Mouse (Mus musculus): Measurements from ENCODE around the gene Hspg2. TPM values are rescaled to one million over a fixed set of nuclear protein-coding genes. Genes with fewer than 3 reads are reported as not detected.

Gene Hspg2
- polyA plus RNA-seq, 1 experiment from 2014 or later: 3.4 TPM

GRCm38 (mm10) chr4:137457292-137457691 is 11.3 kb upstream of the Hspg2 start:
- H3K4me1 ChIP-seq (ENCODE audit: control insufficient read depth, insufficient read depth, low read length): no peaks in the 10 kb centered on the region
- H3K4me2 ChIP-seq (ENCODE audit: low read length): no peak overlapping the region
- no peak overlapping the region for H3K4me3 ChIP-seq (ENCODE audit: low read depth, low read length)
- H3K9me3 ChIP-seq (replicated peaks; ENCODE audit: control insufficient read depth, low read length, poor library complexity, severe bottlenecking): no peaks in the 10 kb centered on the region
- H3K27me3 ChIP-seq (ENCODE audit: control insufficient read depth, insufficient read depth, low read depth, low read length): no peaks in the 10 kb centered on the region
- WGBS: 74% methylated on average over 4 of the region's 4 CpGs
- no peak overlapping the region for H3K27ac ChIP-seq (ENCODE audit: low read length)
- no peaks in the 10 kb centered on the region for H3K36me3 ChIP-seq (ENCODE audit: control insufficient read depth, insufficient read depth, low read length)
- ATAC-seq: no peak
- no peak overlapping the region for H3K9ac ChIP-seq (ENCODE audit: low read depth, low read length)

GRCm38 (mm10) chr4:137458310-137458709 is 10.3 kb upstream of the Hspg2 start:
- Histone ChIP-seq H3K9ac (ENCODE audit: low read depth, low read length) (no peak overlapping the region), H3K27ac (ENCODE audit: low read length) (no peak overlapping the region), H3K4me2 (ENCODE audit: low read length) (no peak overlapping the region), H3K9me3 (replicated peaks; ENCODE audit: control insufficient read depth, low read length, poor library complexity, severe bottlenecking) (no peaks in the 10 kb centered on the region), H3K36me3 (ENCODE audit: control insufficient read depth, insufficient read depth, low read length) (no peaks in the 10 kb centered on the region), H3K4me1 (ENCODE audit: control insufficient read depth, insufficient read depth, low read length) (no peaks in the 10 kb centered on the region), H3K27me3 (ENCODE audit: control insufficient read depth, insufficient read depth, low read depth, low read length) (no peaks in the 10 kb centered on the region), H3K4me3 (ENCODE audit: low read depth, low read length) (no peak overlapping the region)
- WGBS: 86% methylated on average over 9 of the region's 9 CpGs
- no peak for ATAC-seq

GRCm38 (mm10) chr4:137458861-137459260 is 9.7 kb upstream of the Hspg2 start:
- H3K9me3 ChIP-seq (replicated peaks; ENCODE audit: control insufficient read depth, low read length, poor library complexity, severe bottlenecking): no peaks in the 10 kb centered on the region
- H3K4me2 ChIP-seq (ENCODE audit: low read length): no peak overlapping the region
- H3K27ac ChIP-seq (ENCODE audit: low read length): no peak overlapping the region
- no peaks in the 10 kb centered on the region for H3K27me3 ChIP-seq (ENCODE audit: control insufficient read depth, insufficient read depth, low read depth, low read length)
- no peaks in the 10 kb centered on the region for H3K36me3 ChIP-seq (ENCODE audit: control insufficient read depth, insufficient read depth, low read length)
- ATAC-seq: no peak
- H3K4me1 ChIP-seq (ENCODE audit: control insufficient read depth, insufficient read depth, low read length): no peaks in the 10 kb centered on the region
- no peak overlapping the region for H3K9ac ChIP-seq (ENCODE audit: low read depth, low read length)
- no peak overlapping the region for H3K4me3 ChIP-seq (ENCODE audit: low read depth, low read length)
- 73% methylated on average over 5 of the region's 5 CpGs for WGBS

GRCm38 (mm10) chr4:137460676-137461075 is 7.9 kb upstream of the Hspg2 start:
- Histone ChIP-seq H3K4me1 (ENCODE audit: control insufficient read depth, insufficient read depth, low read length) (no peaks in the 10 kb centered on the region), H3K27me3 (ENCODE audit: control insufficient read depth, insufficient read depth, low read depth, low read length) (no peaks in the 10 kb centered on the region), H3K36me3 (ENCODE audit: control insufficient read depth, insufficient read depth, low read length) (no peaks in the 10 kb centered on the region), H3K27ac (ENCODE audit: low read length) (no peak overlapping the region), H3K4me2 (ENCODE audit: low read length) (no peak overlapping the region), H3K4me3 (ENCODE audit: low read depth, low read length) (no peak overlapping the region), H3K9me3 (replicated peaks; ENCODE audit: control insufficient read depth, low read length, poor library complexity, severe bottlenecking) (no peaks in the 10 kb centered on the region), H3K9ac (ENCODE audit: low read depth, low read length) (no peak overlapping the region)
- 59% methylated on average over 14 of the region's 14 CpGs for WGBS
- ATAC-seq: no peak

GRCm38 (mm10) chr4:137461217-137461616 is 7.4 kb upstream of the Hspg2 start:
- Histone ChIP-seq H3K9me3 (replicated peaks; ENCODE audit: control insufficient read depth, low read length, poor library complexity, severe bottlenecking) (no peaks in the 10 kb centered on the region), H3K4me2 (ENCODE audit: low read length) (no peak overlapping the region), H3K4me3 (ENCODE audit: low read depth, low read length) (no peak overlapping the region), H3K27me3 (ENCODE audit: control insufficient read depth, insufficient read depth, low read depth, low read length) (no peaks in the 10 kb centered on the region), H3K27ac (ENCODE audit: low read length) (no peak overlapping the region), H3K4me1 (ENCODE audit: control insufficient read depth, insufficient read depth, low read length) (no peaks in the 10 kb centered on the region), H3K9ac (ENCODE audit: low read depth, low read length) (no peak overlapping the region), H3K36me3 (ENCODE audit: control insufficient read depth, insufficient read depth, low read length) (no peaks in the 10 kb centered on the region)
- ATAC-seq: no peak
- 80% methylated on average over 4 of the region's 4 CpGs for WGBS

GRCm38 (mm10) chr4:137461981-137462690 is 6.4 kb upstream of the Hspg2 start:
- Histone ChIP-seq H3K4me1 (ENCODE audit: control insufficient read depth, insufficient read depth, low read length) (no peaks in the 10 kb centered on the region), H3K4me3 (ENCODE audit: low read depth, low read length) (no peak overlapping the region), H3K27ac (ENCODE audit: low read length) (no peak overlapping the region), H3K9ac (ENCODE audit: low read depth, low read length) (no peak overlapping the region), H3K36me3 (ENCODE audit: control insufficient read depth, insufficient read depth, low read length) (no peaks in the 10 kb centered on the region), H3K27me3 (ENCODE audit: control insufficient read depth, insufficient read depth, low read depth, low read length) (no peaks in the 10 kb centered on the region), H3K4me2 (ENCODE audit: low read length) (no peak overlapping the region), H3K9me3 (replicated peaks; ENCODE audit: control insufficient read depth, low read length, poor library complexity, severe bottlenecking) (no peaks in the 10 kb centered on the region)
- WGBS: 90% methylated on average over 16 of the region's 16 CpGs
- ATAC-seq: no peak

GRCm38 (mm10) chr4:137465125-137465787 is 3.3 kb upstream of the Hspg2 start:
- no peaks in the 10 kb centered on the region for H3K27me3 ChIP-seq (ENCODE audit: control insufficient read depth, insufficient read depth, low read depth, low read length)
- no peak for ATAC-seq
- no peak overlapping the region for H3K27ac ChIP-seq (ENCODE audit: low read length)
- WGBS: 65% methylated on average over 13 of the region's 13 CpGs
- H3K4me1 ChIP-seq (ENCODE audit: control insufficient read depth, insufficient read depth, low read length): peaks cover 15% of the 10 kb centered on the region
- no peak overlapping the region for H3K9ac ChIP-seq (ENCODE audit: low read depth, low read length)
- H3K9me3 ChIP-seq (replicated peaks; ENCODE audit: control insufficient read depth, low read length, poor library complexity, severe bottlenecking): no peaks in the 10 kb centered on the region
- H3K4me2 ChIP-seq (ENCODE audit: low read length): no peak overlapping the region
- no peak overlapping the region for H3K4me3 ChIP-seq (ENCODE audit: low read depth, low read length)
- H3K36me3 ChIP-seq (ENCODE audit: control insufficient read depth, insufficient read depth, low read length): no peaks in the 10 kb centered on the region

- Histone ChIP-seq H3K9ac (ENCODE audit: low read depth, low read length) (no peak overlapping the region), H3K36me3 (ENCODE audit: control insufficient read depth, insufficient read depth, low read length) (no peaks in the 10 kb centered on the region), H3K27ac (ENCODE audit: low read length) (no peak overlapping the region), H3K4me2 (ENCODE audit: low read length) (no peak overlapping the region), H3K4me1 (ENCODE audit: control insufficient read depth, insufficient read depth, low read length) (peaks cover 15% of the 10 kb centered on the region), H3K9me3 (replicated peaks; ENCODE audit: control insufficient read depth, low read length, poor library complexity, severe bottlenecking) (no peaks in the 10 kb centered on the region), H3K4me3 (ENCODE audit: low read depth, low read length) (no peak overlapping the region), H3K27me3 (ENCODE audit: control insufficient read depth, insufficient read depth, low read depth, low read length) (no peaks in the 10 kb centered on the region)
- no peak for ATAC-seq
- 80% methylated on average over 4 of the region's 4 CpGs for WGBS
These were observed 1.6 kb upstream of the Hspg2 start for GRCm38 (mm10) chr4:137466991-137467390.

- Histone ChIP-seq H3K4me2 (ENCODE audit: low read length) (no peak overlapping the region), H3K27ac (ENCODE audit: low read length) (no peak overlapping the region), H3K9ac (ENCODE audit: low read depth, low read length) (no peak overlapping the region), H3K4me3 (ENCODE audit: low read depth, low read length) (no peak overlapping the region), H3K4me1 (ENCODE audit: control insufficient read depth, insufficient read depth, low read length) (peaks cover 15% of the 10 kb centered on the region), H3K27me3 (ENCODE audit: control insufficient read depth, insufficient read depth, low read depth, low read length) (no peaks in the 10 kb centered on the region), H3K9me3 (replicated peaks; ENCODE audit: control insufficient read depth, low read length, poor library complexity, severe bottlenecking) (no peaks in the 10 kb centered on the region), H3K36me3 (ENCODE audit: control insufficient read depth, insufficient read depth, low read length) (no peaks in the 10 kb centered on the region)
- 94% methylated on average over 2 of the region's 2 CpGs for WGBS
- no peak for ATAC-seq
These were observed 1.0 kb upstream of the Hspg2 start for GRCm38 (mm10) chr4:137467525-137467924.

Measured in midbrain, embryonic 16.5 days (tissue).